Mouse (Mus musculus): Measurements from ENCODE around the gene 2610001J05Rik.

GRCm38 (mm10) chr6:13835720-13836665, 35.3 kb downstream of the 2610001J05Rik start:
- peak; percentile 58; the same call in 1 of the 2 replicates for TF ChIP-seq POLR2A (IDR thresholded peaks at IDR 0.05; ENCODE audit: borderline replicate concordance, insufficient read depth, low read length)
- TF ChIP-seq CTCF (IDR thresholded peaks at IDR 0.05; ENCODE audit: borderline replicate concordance, insufficient read depth, low read depth, low read length): no peak

All from cerebellum, adult 2 months (tissue).